Mouse (Mus musculus) limb, embryonic 13.5 days (tissue): ENCODE results near the gene Trmo. TPM values are rescaled to one million over a fixed set of nuclear protein-coding genes. Genes with fewer than 3 reads are reported as not detected.

Source experiments
- ATAC-seq: fragments of 200-750 bp; cut with Nextera tagmentation; 2 replicates; pipeline ENCODE4 v1.8.0; 2017; ENCODE audit warnings: low read depth, moderate number of reproducible peaks, moderate TSS enrichment; ENCODE audit not compliant: low FRiP score
- H3K27ac ChIP-seq: fragments of 300-500 bp; sonication (generic); 2 replicates; pipeline ENCODE4 v1.5.1; 2015; ENCODE audit warnings: inconsistent platforms, mild to moderate bottlenecking, moderate library complexity
- H3K27me3 ChIP-seq: fragments of 300-500 bp; sonication (generic); 2 replicates; pipeline ENCODE4 v1.6.1; 2015; ENCODE audit warnings: mild to moderate bottlenecking, inconsistent platforms
- H3K36me3 ChIP-seq: fragments of 300-500 bp; sonication (generic); 2 replicates; pipeline ENCODE4 v1.6.1; 2015; ENCODE audit warnings: inconsistent platforms, mild to moderate bottlenecking, moderate library complexity
- H3K4me1 ChIP-seq: fragments of 300-500 bp; sonication (generic); 2 replicates; pipeline ENCODE4 v1.6.1; 2015; ENCODE audit warnings: inconsistent platforms
- H3K4me2 ChIP-seq: fragments of 300-500 bp; sonication (generic); replicated peaks from 2 replicates; pipeline ENCODE4 v1.6.1; 2015; ENCODE audit warnings: inconsistent platforms, mild to moderate bottlenecking, moderate library complexity
- H3K4me3 ChIP-seq: fragments of 300-500 bp; sonication (generic); 2 replicates; pipeline ENCODE4 v1.5.1; 2015; ENCODE audit warnings: moderate library complexity, mild to moderate bottlenecking, inconsistent platforms
- H3K9ac ChIP-seq: fragments of 300-500 bp; sonication (generic); 2 replicates; pipeline ENCODE4 v1.6.1; 2015; ENCODE audit warnings: mild to moderate bottlenecking, inconsistent platforms
- H3K9me3 ChIP-seq: fragments of 300-500 bp; sonication (generic); 2 replicates; pipeline ENCODE4 v1.6.1; 2016; ENCODE audit warnings: inconsistent platforms
- WGBS: fragments of 180-500 bp; shearing (Covaris S2); methylation state at CpG from one replicate; pipeline ENCODE4 v1.1.7; 2015; 5-methylcytosine and 5-hydroxymethylcytosine counted together
- polyA plus RNA-seq: library from polyadenylated mRNA; unstranded; fragments of >200 nt; fragmentation: Nextera tagmentation; extraction: Ambion mirVana; gene quantifications from 2 replicates; pipeline ENCODE4 v1.2.1, GENCODE M21; 2015

Trmo gene
- polyA plus RNA-seq, 1 experiment from 2014 or later = 9.2 TPM

DNA sequence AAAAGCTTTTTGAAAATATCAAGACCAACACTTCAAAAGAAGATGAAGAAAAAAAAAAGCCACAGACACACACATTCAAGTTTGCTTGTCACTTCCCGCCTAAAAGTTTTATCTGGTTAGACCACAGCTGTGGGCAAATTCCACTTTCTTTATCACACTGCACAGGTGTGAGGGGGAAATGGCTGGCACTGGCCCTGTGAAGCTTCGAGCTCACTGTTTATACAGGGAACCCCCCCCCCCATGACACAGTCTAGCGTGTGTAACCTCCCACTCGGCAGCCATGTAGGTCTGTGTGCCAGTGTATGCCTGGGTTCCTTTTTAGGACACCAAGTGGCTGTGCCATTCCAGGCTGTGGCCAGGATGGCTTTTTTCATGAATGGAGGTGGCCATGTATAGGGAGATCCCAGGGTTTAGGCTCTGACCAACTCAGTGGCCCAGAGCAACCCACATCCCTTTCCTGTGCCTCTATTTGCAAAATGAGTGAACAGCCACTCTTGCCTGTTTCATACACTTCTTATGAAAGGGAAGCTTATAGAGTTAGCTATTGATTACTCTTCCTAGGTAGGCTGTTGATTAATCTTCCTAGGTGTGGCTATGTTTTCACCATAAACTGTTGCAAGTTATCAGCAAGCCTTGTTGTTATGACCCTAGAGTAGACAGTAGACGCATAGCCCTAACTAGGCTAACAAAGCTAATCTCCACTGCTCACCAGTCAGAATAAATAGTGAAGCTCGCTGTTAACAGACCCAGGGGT is 15.0 kb upstream of the Trmo start:
- H3K4me3 ChIP-seq = no peak overlapping the region
- no peaks in the 10 kb centered on the region for H3K4me1 ChIP-seq
- no peak overlapping the region for H3K9ac ChIP-seq
- H3K27me3 ChIP-seq = no peaks in the 10 kb centered on the region
- no peak overlapping the region for H3K4me2 ChIP-seq
- 76% methylated on average over 6 of the region's 6 CpGs for WGBS
- H3K27ac ChIP-seq = no peak overlapping the region
- H3K36me3 ChIP-seq = no peaks in the 10 kb centered on the region
- no peak for ATAC-seq
- peaks cover 4% of the 10 kb centered on the region; the same call in 1 of the 2 replicates for H3K9me3 ChIP-seq

DNA sequence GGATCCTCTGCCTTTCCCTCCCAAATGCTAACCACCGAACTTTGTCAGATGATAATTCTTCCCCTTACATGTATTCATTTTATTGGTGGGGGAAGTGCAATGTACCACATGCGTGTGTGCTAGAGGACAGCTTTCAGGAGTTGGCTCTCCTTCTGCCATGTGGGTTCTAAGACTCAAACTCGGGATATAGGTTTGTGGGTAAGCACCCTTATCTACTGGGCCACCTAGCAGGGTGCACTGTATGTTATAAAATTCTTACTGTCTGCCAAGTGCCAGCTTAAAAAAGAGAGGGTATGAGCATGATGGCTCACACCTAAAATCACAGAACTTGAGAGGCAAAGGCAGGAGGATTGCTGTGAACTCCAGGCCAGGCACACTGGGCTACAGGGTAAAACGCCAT is 9.6 kb upstream of the Trmo start:
- Histone ChIP-seq H3K27ac (no peak overlapping the region), H3K9me3 (peaks cover 4% of the 10 kb centered on the region; the same call in 1 of the 2 replicates), H3K9ac (no peak overlapping the region), H3K4me2 (no peak overlapping the region), H3K36me3 (no peaks in the 10 kb centered on the region), H3K4me1 (no peaks in the 10 kb centered on the region), H3K27me3 (no peaks in the 10 kb centered on the region), H3K4me3 (no peak overlapping the region)
- ATAC-seq = no peak
- 83% methylated on average over 4 of the region's 4 CpGs for WGBS

- Histone ChIP-seq H3K36me3 (no peaks in the 10 kb centered on the region), H3K4me2 (no peak overlapping the region), H3K27ac (no peak overlapping the region), H3K4me3 (no peak overlapping the region), H3K4me1 (no peaks in the 10 kb centered on the region), H3K9me3 (peaks cover 4% of the 10 kb centered on the region; the same call in 1 of the 2 replicates), H3K27me3 (no peaks in the 10 kb centered on the region), H3K9ac (no peak overlapping the region)
- no peak for ATAC-seq
- WGBS = 34% methylated on average over 5 of the region's 5 CpGs
Measured at GRCm38 (mm10) chr4:46395736-46396135, 6.5 kb upstream of the Trmo start.

GRCm38 (mm10) chr4:46394388-46394787 is 5.2 kb upstream of the Trmo start:
- Histone ChIP-seq H3K4me2 (no peak overlapping the region), H3K36me3 (no peaks in the 10 kb centered on the region), H3K27ac (no peak overlapping the region), H3K4me1 (0 out of 2 replicates have a peak, but pooled peaks cover 2% of the 10 kb centered on the region), H3K9me3 (no peaks in the 10 kb centered on the region), H3K4me3 (no peak overlapping the region), H3K9ac (no peak overlapping the region), H3K27me3 (no peaks in the 10 kb centered on the region)
- ATAC-seq = no peak
- 80% methylated on average over 2 of the region's 2 CpGs for WGBS

DNA sequence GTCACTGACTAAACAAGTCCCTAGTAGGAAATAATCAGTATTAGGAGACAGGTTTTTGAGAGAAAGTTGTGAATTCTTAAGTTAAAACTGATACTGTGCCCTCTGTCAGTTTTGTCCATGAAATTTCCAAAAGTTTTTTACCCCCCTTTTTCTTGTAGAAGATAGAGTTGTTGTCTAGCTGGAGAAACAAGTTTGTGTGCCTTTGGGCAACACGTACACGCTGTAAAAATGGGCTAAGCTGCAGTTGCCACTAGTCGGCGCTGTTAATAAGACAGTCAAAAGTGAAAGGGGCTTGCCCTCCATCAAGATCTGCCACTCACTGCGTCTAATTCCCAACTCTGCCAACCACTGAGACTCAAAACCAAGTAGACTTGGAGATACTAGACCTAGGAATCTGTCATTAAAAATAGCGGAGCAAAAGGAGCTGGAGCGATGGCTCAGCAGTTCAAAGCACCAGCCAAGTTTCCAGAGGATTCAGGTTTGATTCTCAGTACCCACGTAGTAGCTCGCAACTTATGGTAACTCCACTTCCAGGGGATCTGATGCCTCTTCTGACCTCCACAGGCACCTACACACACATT is 1.2 kb upstream of the Trmo start:
- peak overlapping the region; percentile 76 for H3K9ac ChIP-seq
- peaks cover 5% of the 10 kb centered on the region; the same call in 1 of the 2 replicates for H3K36me3 ChIP-seq
- peak overlapping the region; percentile 69 for H3K4me2 ChIP-seq
- no peaks in the 10 kb centered on the region for H3K27me3 ChIP-seq
- no peak for ATAC-seq
- peak overlapping the region; percentile 89; the same call in 1 of the 2 replicates for H3K27ac ChIP-seq
- WGBS = 22% methylated on average over 9 of the region's 9 CpGs
- no peaks in the 10 kb centered on the region for H3K9me3 ChIP-seq
- H3K4me3 ChIP-seq = peak overlapping the region; percentile 56
- 0 out of 2 replicates have a peak, but pooled peaks cover 2% of the 10 kb centered on the region for H3K4me1 ChIP-seq

- Histone ChIP-seq H3K9ac (peak overlapping the region; percentile 76), H3K27ac (peak overlapping the region; percentile 89), H3K4me3 (peak overlapping the region; percentile 56), H3K36me3 (peaks cover 11% of the 10 kb centered on the region; the same call in 1 of the 2 replicates), H3K9me3 (no peaks in the 10 kb centered on the region), H3K4me1 (0 out of 2 replicates have a peak, but pooled peaks cover 2% of the 10 kb centered on the region), H3K4me2 (peak overlapping the region; percentile 69), H3K27me3 (no peaks in the 10 kb centered on the region)
- ATAC-seq = no peak
- 2% methylated on average over 24 of the region's 24 CpGs for WGBS
Measured at GRCm38 (mm10) chr4:46389612-46390341, 540 bp upstream of the Trmo start.

DNA sequence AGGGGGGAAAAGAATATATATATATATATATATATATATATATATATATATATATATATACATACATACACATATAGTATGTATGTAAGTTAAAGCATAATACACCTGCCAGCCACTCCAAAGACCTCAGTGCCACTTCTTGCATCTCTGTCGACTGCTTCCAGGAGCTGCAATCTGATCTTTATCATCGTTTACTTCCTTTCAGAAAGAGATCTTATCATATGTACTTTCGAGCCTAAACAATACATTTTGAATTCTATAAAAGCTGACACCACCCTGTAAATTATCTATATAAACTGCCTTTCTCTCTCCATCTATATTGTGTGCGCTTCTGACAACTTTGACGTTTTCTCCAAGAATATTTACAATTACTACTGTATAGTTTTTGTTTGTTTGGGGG is 681 bp downstream of the Trmo start:
- no peak for ATAC-seq
- H3K27me3 ChIP-seq = no peaks in the 10 kb centered on the region
- H3K9me3 ChIP-seq = no peaks in the 10 kb centered on the region
- peak overlapping the region; percentile 69 for H3K4me2 ChIP-seq
- H3K9ac ChIP-seq = peak overlapping the region; percentile 76
- 0 out of 2 replicates have a peak overlapping the region, but pooled peaks have one; percentile 89 for H3K27ac ChIP-seq
- 0 out of 2 replicates have a peak, but pooled peaks cover 2% of the 10 kb centered on the region for H3K4me1 ChIP-seq
- H3K36me3 ChIP-seq = peaks cover 21% of the 10 kb centered on the region
- 23% methylated on average over 5 of the region's 5 CpGs for WGBS
- H3K4me3 ChIP-seq = peak overlapping the region; percentile 56

GRCm38 (mm10) chr4:46374869-46375368 is 14.3 kb downstream of the Trmo start:
- 16% methylated on average over 22 of the region's 22 CpGs for WGBS
- H3K9me3 ChIP-seq = no peaks in the 10 kb centered on the region
- H3K27me3 ChIP-seq = 0 out of 2 replicates have a peak, but pooled peaks cover 5% of the 10 kb centered on the region
- peak overlapping the region; percentile 42 for H3K4me3 ChIP-seq
- H3K9ac ChIP-seq = peak overlapping the region; percentile 50; the same call in 1 of the 2 replicates
- peaks cover 32% of the 10 kb centered on the region for H3K36me3 ChIP-seq
- H3K4me1 ChIP-seq = peaks cover 10% of the 10 kb centered on the region
- ATAC-seq = peak; percentile 68
- no peak overlapping the region for H3K27ac ChIP-seq
- peak overlapping the region; percentile 68 for H3K4me2 ChIP-seq

GRCm38 (mm10) chr4:46374455-46374854 is 14.8 kb downstream of the Trmo start:
- H3K27ac ChIP-seq = no peak overlapping the region
- ATAC-seq = no peak
- H3K27me3 ChIP-seq = 0 out of 2 replicates have a peak, but pooled peaks cover 9% of the 10 kb centered on the region
- H3K9me3 ChIP-seq = no peaks in the 10 kb centered on the region
- WGBS = 55% methylated on average over 6 of the region's 6 CpGs
- no peak overlapping the region for H3K9ac ChIP-seq
- peaks cover 27% of the 10 kb centered on the region for H3K36me3 ChIP-seq
- H3K4me1 ChIP-seq = peaks cover 10% of the 10 kb centered on the region
- peak overlapping the region; percentile 68 for H3K4me2 ChIP-seq
- peak overlapping the region; percentile 42 for H3K4me3 ChIP-seq

GRCm38 (mm10) chr4:46371030-46371429 is 18.2 kb downstream of the Trmo start:
- Histone ChIP-seq H3K36me3 (no peaks in the 10 kb centered on the region), H3K9ac (peak overlapping the region; percentile 25; the same call in 1 of the 2 replicates), H3K4me1 (peaks cover 10% of the 10 kb centered on the region), H3K27ac (no peak overlapping the region; the same call in 1 of the 2 replicates), H3K9me3 (no peaks in the 10 kb centered on the region), H3K4me2 (peak overlapping the region; percentile 60), H3K27me3 (peaks cover 30% of the 10 kb centered on the region), H3K4me3 (peak overlapping the region; percentile 32)
- peak; percentile 85 for ATAC-seq
- WGBS = 4% methylated on average over 19 of the region's 19 CpGs

DNA sequence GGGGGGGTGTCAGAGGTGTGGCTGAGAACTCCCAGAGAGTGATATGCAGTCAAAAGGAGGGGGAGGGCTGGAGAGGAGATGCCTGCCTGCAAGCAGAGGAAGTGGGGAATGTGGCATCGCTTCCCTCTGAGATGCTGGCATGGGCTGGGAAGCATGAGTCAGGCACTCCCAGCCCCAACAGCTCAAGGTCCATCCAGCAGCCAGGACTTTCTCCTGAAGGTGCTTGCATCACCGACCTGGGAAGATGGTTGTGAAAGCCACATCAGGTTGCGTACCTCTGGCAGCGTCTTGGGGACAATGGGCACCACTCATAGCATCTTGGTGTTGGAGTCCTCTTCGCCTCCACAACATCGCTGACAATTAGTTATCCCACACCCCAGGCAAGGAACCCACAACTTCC is 18.8 kb downstream of the Trmo start:
- no peaks in the 10 kb centered on the region for H3K36me3 ChIP-seq
- H3K4me1 ChIP-seq = peaks cover 10% of the 10 kb centered on the region
- WGBS = 45% methylated on average over 6 of the region's 6 CpGs
- H3K4me2 ChIP-seq = no peak overlapping the region; the same call in 1 of the 2 replicates
- ATAC-seq = no peak
- H3K9me3 ChIP-seq = no peaks in the 10 kb centered on the region
- no peak overlapping the region for H3K4me3 ChIP-seq
- no peak overlapping the region for H3K27ac ChIP-seq
- no peak overlapping the region for H3K9ac ChIP-seq
- peaks cover 31% of the 10 kb centered on the region for H3K27me3 ChIP-seq
